Mouse (Mus musculus) fibroblast of lung, adult 2 months (primary cell): Measurements from ENCODE around the gene Angptl8.
"Not testable (repeated sequence)": the region's sequence is repeated elsewhere in the genome, so short reads cannot be mapped to it uniquely, and the experiment has no call there.

Experiments used
- DNase-seq: peaks from one replicate; pipeline ENCODE4 v3.0.0-alpha.2; 2011; ENCODE audit warnings: low read depth

Angptl8 gene

GRCm38 (mm10) chr9:21849691-21850677 is 14.7 kb downstream of the Angptl8 start:
- DNase-seq: no peak

- no peak for DNase-seq
These were observed 15.8 kb downstream of the Angptl8 start for GRCm38 (mm10) chr9:21851084-21851483.

- DNase-seq: no peak
These were observed 17.1 kb downstream of the Angptl8 start, which contains the start of gene Dock6 for GRCm38 (mm10) chr9:21852128-21853091. Gene Dock6 (minus strand): TSS chr9:21852635.

- no peak for DNase-seq
These were observed 18.7 kb downstream of the Angptl8 start for GRCm38 (mm10) chr9:21853961-21854360.

- DNase-seq: no peak
These were observed 19.6 kb downstream of the Angptl8 start for GRCm38 (mm10) chr9:21854894-21855293.

GRCm38 (mm10) chr9:21857501-21857900 is 22.2 kb downstream of the Angptl8 start:
- no peak for DNase-seq

GRCm38 (mm10) chr9:21858084-21858483 is 22.8 kb downstream of the Angptl8 start:
- no peak for DNase-seq

- DNase-seq: no peak
These were observed 24.3 kb downstream of the Angptl8 start for GRCm38 (mm10) chr9:21859606-21860005.

- DNase-seq: not testable (repeated sequence)
These were observed 25.0 kb downstream of the Angptl8 start for GRCm38 (mm10) chr9:21860349-21860748.

- DNase-seq: no peak
These were observed 26.9 kb downstream of the Angptl8 start for GRCm38 (mm10) chr9:21862181-21862580.

- DNase-seq: no peak
These were observed 30.5 kb downstream of the Angptl8 start for GRCm38 (mm10) chr9:21865673-21866398.

- peak; percentile 56 for DNase-seq
These were observed 31.3 kb downstream of the Angptl8 start for GRCm38 (mm10) chr9:21866641-21867040.

GRCm38 (mm10) chr9:21867726-21868125 is 32.4 kb downstream of the Angptl8 start:
- DNase-seq: no peak

- DNase-seq: not testable (repeated sequence)
These were observed 34.0 kb downstream of the Angptl8 start for GRCm38 (mm10) chr9:21869290-21869689.

- no peak for DNase-seq
These were observed 35.7 kb downstream of the Angptl8 start for GRCm38 (mm10) chr9:21870879-21871524.

- DNase-seq: no peak
These were observed 36.9 kb downstream of the Angptl8 start for GRCm38 (mm10) chr9:21872204-21872603.

GRCm38 (mm10) chr9:21876601-21877000 is 41.3 kb downstream of the Angptl8 start:
- DNase-seq: no peak
